Mouse (Mus musculus) MEL (cell line): Measurements from ENCODE around the gene Sh2d3c. TPM values are rescaled to one million over a fixed set of nuclear protein-coding genes. Genes with fewer than 3 reads are reported as not detected.

Experiments
- DNase-seq: peaks from one replicate; pipeline ENCODE4 v3.0.0; 2011; ENCODE audit warnings: low read depth, low spot score
- H3K27ac ChIP-seq: 2 replicates; pipeline ENCODE4 v1.5.1; 2012; ENCODE audit warnings: low read depth, mild to moderate bottlenecking, control low read depth, low read length, moderate library complexity; ENCODE audit not compliant: control insufficient read depth
- H3K27me3 ChIP-seq, 2 experiments: fragments of 150-350 bp in 1 of 2; sonication (generic) in 1 of 2; 2 replicates each; pipeline ENCODE4 v1.6.1; 2012; ENCODE audit warnings: low read length in 2 of 2, mild to moderate bottlenecking in 2 of 2, improper control_type of control experiment in 1 of 2, moderate library complexity in 1 of 2; ENCODE audit not compliant: insufficient read depth in 2 of 2, control insufficient read depth in 1 of 2
- H3K36me3 ChIP-seq, 2 experiments: 2 replicates each; pipeline ENCODE4 v1.6.1; 2012 to 2014; ENCODE audit warnings: low read length in 2 of 2, improper control_type of control experiment in 1 of 2, inconsistent platforms in 1 of 2, mild to moderate bottlenecking in 1 of 2; ENCODE audit not compliant: insufficient read depth in 2 of 2, control insufficient read depth in 1 of 2
- H3K4me1 ChIP-seq, 2 experiments: fragments of 150-350 bp in 1 of 2; sonication (generic) in 1 of 2; 2 replicates each; pipeline ENCODE4 v1.6.1; 2012; ENCODE audit warnings: low read length in 2 of 2, improper control_type of control experiment in 1 of 2, mild to moderate bottlenecking in 1 of 2; ENCODE audit not compliant: insufficient read depth in 2 of 2, control insufficient read depth in 1 of 2
- H3K4me3 ChIP-seq, 2 experiments: fragments of 150-350 bp in 1 of 2; sonication (generic) in 1 of 2; 2 replicates each; pipeline ENCODE4 v1.5.1; 2012; ENCODE audit warnings: low read depth in 2 of 2, low read length in 2 of 2, mild to moderate bottlenecking in 2 of 2, moderate library complexity in 2 of 2, control low read depth in 1 of 2, improper control_type of control experiment in 1 of 2; ENCODE audit not compliant: control insufficient read depth in 1 of 2, insufficient read depth in 1 of 2
- H3K79me2 ChIP-seq: 2 replicates; pipeline ENCODE4 v1.6.1; 2012; ENCODE audit warnings: mild to moderate bottlenecking, low read length, moderate library complexity; ENCODE audit not compliant: control insufficient read depth, poor library complexity, insufficient read depth
- H3K9ac ChIP-seq: 2 replicates; pipeline ENCODE4 v1.6.1; 2012; ENCODE audit warnings: low read depth, mild to moderate bottlenecking, control low read depth, low read length, moderate library complexity; ENCODE audit not compliant: control insufficient read depth, poor library complexity, severe bottlenecking
- H3K9me3 ChIP-seq: fragments of 150-350 bp; sonication (generic); replicated peaks from 2 replicates; pipeline ENCODE4 v1.6.1; 2012; ENCODE audit warnings: mild to moderate bottlenecking, low read length, improper control_type of control experiment, moderate library complexity; ENCODE audit not compliant: insufficient read depth
- BHLHE40 ChIP-seq: IDR thresholded peaks from 2 replicates; pipeline ENCODE4 v1.6.1; 2012; ENCODE audit warnings: low read depth, mild to moderate bottlenecking, inconsistent platforms, low read length, improper control_type of control experiment, borderline replicate concordance
- CHD1 ChIP-seq: IDR thresholded peaks from 2 replicates; pipeline ENCODE4 v1.6.1; 2012; ENCODE audit warnings: low read depth, mild to moderate bottlenecking, inconsistent platforms, low read length, improper control_type of control experiment
- CHD2 ChIP-seq: IDR thresholded peaks from 2 replicates; pipeline ENCODE4 v1.6.1; 2011; ENCODE audit warnings: low read length, improper control_type of control experiment
- EP300 ChIP-seq, 2 experiments: IDR thresholded peaks; 2 replicates each; pipeline ENCODE4 v1.6.1; 2011; ENCODE audit warnings: improper control_type of control experiment in 2 of 2, low read length in 2 of 2, low read depth in 1 of 2, mild to moderate bottlenecking in 1 of 2
- ETS1 ChIP-seq: IDR thresholded peaks from 2 replicates; pipeline ENCODE4 v1.6.1; 2012; ENCODE audit warnings: low read depth, mild to moderate bottlenecking, inconsistent platforms, low read length, improper control_type of control experiment, moderate library complexity
- GABPA ChIP-seq: IDR thresholded peaks from 2 replicates; pipeline ENCODE4 v1.6.1; 2012; ENCODE audit warnings: low read depth, mild to moderate bottlenecking, inconsistent platforms, low read length, improper control_type of control experiment, moderate library complexity
- GATA1 ChIP-seq: IDR thresholded peaks from 2 replicates; pipeline ENCODE4 v1.6.1; 2011; ENCODE audit warnings: low read depth, low read length, improper control_type of control experiment
- HCFC1 ChIP-seq: IDR thresholded peaks from 2 replicates; pipeline ENCODE4 v1.6.1; 2012; ENCODE audit warnings: low read depth, mild to moderate bottlenecking, inconsistent platforms, low read length, improper control_type of control experiment, moderate library complexity
- JUND ChIP-seq: IDR thresholded peaks from 2 replicates; pipeline ENCODE4 v1.6.1; 2011; ENCODE audit warnings: low read depth, mild to moderate bottlenecking, improper control_type of control experiment, low read length
- MAFK ChIP-seq: IDR thresholded peaks from 2 replicates; pipeline ENCODE4 v1.6.1; 2011; ENCODE audit warnings: low read depth, mild to moderate bottlenecking, low read length, improper control_type of control experiment, borderline replicate concordance
- MXI1 ChIP-seq: IDR thresholded peaks from 2 replicates; pipeline ENCODE4 v1.6.1; 2011; ENCODE audit warnings: mild to moderate bottlenecking, low read depth, low read length, improper control_type of control experiment
- MYB ChIP-seq: IDR thresholded peaks from 2 replicates; pipeline ENCODE4 v1.6.1; 2011; ENCODE audit warnings: mild to moderate bottlenecking, low read depth, low read length, improper control_type of control experiment
- NELFE ChIP-seq: IDR thresholded peaks from 2 replicates; pipeline ENCODE4 v1.6.1; 2011; ENCODE audit warnings: low read depth, low read length, improper control_type of control experiment
- NRF1 ChIP-seq: IDR thresholded peaks from 2 replicates; pipeline ENCODE4 v1.6.1; 2014; ENCODE audit warnings: low read depth, mild to moderate bottlenecking, inconsistent platforms, low read length, improper control_type of control experiment, moderate library complexity; ENCODE audit not compliant: poor library complexity, insufficient read depth, severe bottlenecking
- POLR2A ChIP-seq, 2 experiments: IDR thresholded peaks; 2 replicates each; pipeline ENCODE4 v1.6.1; 2011 to 2012; ENCODE audit warnings: low read length in 2 of 2, mild to moderate bottlenecking in 2 of 2, control low read depth in 1 of 2, improper control_type of control experiment in 1 of 2, low read depth in 1 of 2, moderate library complexity in 1 of 2; ENCODE audit not compliant: control insufficient read depth in 1 of 2, insufficient read depth in 1 of 2, poor library complexity in 1 of 2
- POLR2AphosphoS2 ChIP-seq: IDR thresholded peaks from 2 replicates; pipeline ENCODE4 v1.6.1; 2011; ENCODE audit warnings: low read length, improper control_type of control experiment
- RCOR1 ChIP-seq: IDR thresholded peaks from 2 replicates; pipeline ENCODE4 v1.6.1; 2012; ENCODE audit warnings: low read depth, mild to moderate bottlenecking, inconsistent platforms, low read length, improper control_type of control experiment
- TAL1 ChIP-seq: IDR thresholded peaks from 2 replicates; pipeline ENCODE4 v1.6.1; 2012; ENCODE audit warnings: mild to moderate bottlenecking, inconsistent platforms, low read length, moderate library complexity, mixed read lengths
- TBP ChIP-seq: IDR thresholded peaks from 2 replicates; pipeline ENCODE4 v1.8.0; 2011; ENCODE audit warnings: low read depth, low read length, improper control_type of control experiment
- USF2 ChIP-seq, 2 experiments: IDR thresholded peaks; 2 replicates each; pipeline ENCODE4 v1.6.1; 2011 to 2012; ENCODE audit warnings: improper control_type of control experiment in 2 of 2, low read length in 2 of 2, borderline replicate concordance in 1 of 2, inconsistent platforms in 1 of 2, low read depth in 1 of 2, mild to moderate bottlenecking in 1 of 2; ENCODE audit not compliant: insufficient read depth in 1 of 2
- ZMIZ1 ChIP-seq: IDR thresholded peaks from 2 replicates; pipeline ENCODE4 v1.6.1; 2012; ENCODE audit warnings: low read depth, mild to moderate bottlenecking, inconsistent platforms, low read length, improper control_type of control experiment, moderate library complexity
- ZNF384 ChIP-seq: IDR thresholded peaks from 2 replicates; pipeline ENCODE4 v1.6.1; 2012; ENCODE audit warnings: low read depth, mild to moderate bottlenecking, inconsistent platforms, low read length, improper control_type of control experiment
- polyA plus RNA-seq, 2 experiments: library from polyadenylated mRNA; stranded (reverse) in 1 of 2; unstranded in 1 of 2; fragments of >175 nt in 1 of 2; fragments of >200 nt in 1 of 2; gene quantifications; 2 replicates each; pipeline versions ENCODE4 v1.2.1 to v1.2.4; 2012; ENCODE audit warnings: low replicate concordance in 2 of 2, low read depth in 1 of 2; ENCODE audit not compliant: insufficient read length in 2 of 2, insufficient read depth in 1 of 2, missing spikeins in 1 of 2
- total RNA-seq: library from RNA; depleted of rRNA; stranded (reverse); fragments of 300-350 nt; gene quantifications from 2 replicates; pipeline ENCODE4 v1.2.3, GENCODE M21; 2012

Gene Sh2d3c
- total and polyA plus RNA-seq, 3 experiments: 0.19 to 0.43 TPM; not detected in 1

- H3K27me3 ChIP-seq: no peaks in the 10 kb centered on the region
- H3K79me2 ChIP-seq: no peaks in the 10 kb centered on the region; the same call in 1 of the 2 replicates
- H3K4me1 ChIP-seq: no peaks in the 10 kb centered on the region
Measured at GRCm38 (mm10) chr2:32752181-32752580, 31.3 kb downstream of the Sh2d3c start.

GRCm38 (mm10) chr2:32756674-32757055, 35.8 kb downstream of the Sh2d3c start:
- H3K27ac ChIP-seq: no peak overlapping the region
- H3K4me3 ChIP-seq: no peak overlapping the region
- H3K79me2 ChIP-seq: peaks cover 2% of the 10 kb centered on the region; the same call in 1 of the 2 replicates
- H3K9me3 ChIP-seq: no peaks in the 10 kb centered on the region
- no peaks in the 10 kb centered on the region; a peak in 1 of 4 replicates for H3K4me1 ChIP-seq
- DNase-seq: no peak
- peaks cover 0 to 4% of the 10 kb centered on the region in 2 experiments; a peak in 2 of 4 replicates for H3K36me3 ChIP-seq
- H3K27me3 ChIP-seq: no peaks in the 10 kb centered on the region
- TF ChIP-seq CHD2 (no peak), USF2 (IDR thresholded peaks at IDR 0.05; ENCODE audit: borderline replicate concordance in 1 of 2, insufficient read depth in 1 of 2, low read depth in 1 of 2, low read length in 2 of 2) (no peak), NRF1 (no peak), CHD1 (no peak), MYB (no peak), RCOR1 (no peak), GABPA (no peak), POLR2AphosphoS2 (no peak)
- H3K9ac ChIP-seq: no peak overlapping the region

More at GRCm38 (mm10) chr2:32752181-32752580, 31.3 kb downstream of the Sh2d3c start:
- Histone ChIP-seq H3K4me3 (no peak overlapping the region), H3K9ac (no peak overlapping the region), H3K27ac (no peak overlapping the region), H3K36me3 (peaks cover 0 to 2% of the 10 kb centered on the region in 2 experiments; a peak in 1 of 4 replicates), H3K9me3 (no peaks in the 10 kb centered on the region)
- TF ChIP-seq TBP (no peak), MYB (no peak), CHD1 (no peak), MXI1 (no peak), CHD2 (no peak), NELFE (no peak), TAL1 (no peak), ETS1 (no peak), POLR2A (IDR thresholded peaks at IDR 0.05; ENCODE audit: control insufficient read depth in 1 of 2, insufficient read depth in 1 of 2, low read depth in 1 of 2, low read length in 2 of 2, poor library complexity in 1 of 2) (no peak), GATA1 (no peak), HCFC1 (no peak), NRF1 (no peak), EP300 (IDR thresholded peaks at IDR 0.05; ENCODE audit: low read depth in 1 of 2, low read length in 2 of 2) (no peak), MAFK (no peak), ZMIZ1 (no peak), BHLHE40 (no peak), ZNF384 (no peak), JUND (no peak)
- no peak for DNase-seq
